Mouse (Mus musculus): ENCODE results near the gene Olfr159. TPM values are rescaled to one million over a fixed set of nuclear protein-coding genes. Genes with fewer than 3 reads are reported as not detected.
A peak's percentile ranks its signal among the peaks of the same experiment; 100 is the strongest.

Olfr159 gene
- total RNA-seq, 2 experiments from 2014 or later = not detected

DNA sequence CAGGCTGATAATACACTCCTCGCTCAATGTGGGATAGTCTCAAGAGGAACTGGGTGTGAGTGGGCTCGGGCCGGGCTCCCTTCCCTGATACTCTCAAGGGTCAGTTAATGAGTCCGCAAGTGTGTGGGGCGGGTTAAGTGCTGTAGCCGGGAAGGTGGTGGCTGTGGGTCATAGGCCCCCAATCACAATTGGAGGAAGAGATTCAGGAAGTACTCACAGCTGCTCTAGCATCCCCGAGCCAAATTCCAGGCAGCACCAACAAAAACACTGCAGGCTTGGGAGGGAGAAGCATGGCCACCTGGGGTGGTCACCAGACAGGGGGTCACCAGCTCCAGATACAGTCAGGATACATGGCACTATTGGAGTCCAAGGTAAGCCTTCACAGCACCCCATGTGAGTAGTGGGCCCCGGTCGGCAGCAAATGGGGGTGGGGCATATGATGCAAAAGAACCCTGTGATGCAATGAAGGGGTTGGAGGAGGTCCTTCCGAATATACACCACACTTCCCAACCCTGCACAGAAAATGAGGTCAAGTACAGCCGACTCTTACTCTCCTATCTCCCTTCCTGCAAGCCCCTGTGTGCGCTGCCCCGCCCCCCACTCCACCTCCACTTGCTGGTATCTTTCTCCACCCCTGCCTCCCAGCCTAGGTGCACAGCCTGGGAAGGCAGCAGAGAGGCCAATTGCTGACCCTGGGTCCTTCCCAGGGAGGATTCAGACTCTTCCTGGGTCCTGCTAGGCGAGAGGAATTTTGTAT lies 40.8 kb downstream of the Olfr159 start, which contains the start of gene Spaar:
TSS of gene Spaar (plus strand) at position 241 of the 757 bp plus-strand sequence.
- DNase-seq = peak; percentile 84 to 94

DNA sequence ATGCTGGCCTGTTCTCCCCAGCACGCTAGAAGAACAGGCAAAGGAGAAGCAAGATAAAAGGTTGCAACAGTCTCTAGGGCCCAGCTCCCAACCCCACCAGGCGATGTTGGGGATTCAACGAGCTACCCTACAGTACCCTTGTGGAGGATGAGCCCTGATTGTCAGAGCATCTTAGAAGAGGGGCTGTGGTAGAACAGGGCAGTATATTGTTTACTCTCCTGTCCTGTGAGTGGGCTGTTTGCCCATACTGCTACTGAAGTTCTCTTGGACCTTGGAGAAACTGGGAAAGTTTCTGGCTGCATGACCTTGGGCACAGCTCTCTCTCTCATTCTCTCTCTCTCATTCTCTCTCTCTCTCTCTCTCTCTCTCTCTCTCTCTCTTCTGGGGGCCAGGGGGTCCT lies 41.7 kb downstream of the Olfr159 start:
- no peak for DNase-seq

DNA sequence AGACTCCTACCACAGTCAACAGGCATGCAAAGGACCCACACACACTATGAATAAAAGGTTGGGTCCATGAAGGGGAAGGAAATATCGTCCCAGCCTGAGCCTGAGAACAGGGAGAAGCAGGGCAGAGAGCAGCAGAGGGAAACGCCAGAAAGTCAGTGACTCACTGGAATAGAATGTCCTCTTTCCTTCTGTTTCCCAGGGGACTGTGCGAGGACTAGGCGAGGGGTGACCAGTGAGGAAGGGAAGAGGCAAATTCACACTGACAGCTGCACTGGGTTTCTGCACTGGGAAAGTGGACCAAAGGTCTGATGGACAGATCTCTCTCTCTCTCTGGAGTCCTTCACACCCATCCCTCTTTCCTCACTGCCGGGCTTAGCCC lies 42.2 kb downstream of the Olfr159 start:
- DNase-seq = peak; percentile 88 to 95

DNA sequence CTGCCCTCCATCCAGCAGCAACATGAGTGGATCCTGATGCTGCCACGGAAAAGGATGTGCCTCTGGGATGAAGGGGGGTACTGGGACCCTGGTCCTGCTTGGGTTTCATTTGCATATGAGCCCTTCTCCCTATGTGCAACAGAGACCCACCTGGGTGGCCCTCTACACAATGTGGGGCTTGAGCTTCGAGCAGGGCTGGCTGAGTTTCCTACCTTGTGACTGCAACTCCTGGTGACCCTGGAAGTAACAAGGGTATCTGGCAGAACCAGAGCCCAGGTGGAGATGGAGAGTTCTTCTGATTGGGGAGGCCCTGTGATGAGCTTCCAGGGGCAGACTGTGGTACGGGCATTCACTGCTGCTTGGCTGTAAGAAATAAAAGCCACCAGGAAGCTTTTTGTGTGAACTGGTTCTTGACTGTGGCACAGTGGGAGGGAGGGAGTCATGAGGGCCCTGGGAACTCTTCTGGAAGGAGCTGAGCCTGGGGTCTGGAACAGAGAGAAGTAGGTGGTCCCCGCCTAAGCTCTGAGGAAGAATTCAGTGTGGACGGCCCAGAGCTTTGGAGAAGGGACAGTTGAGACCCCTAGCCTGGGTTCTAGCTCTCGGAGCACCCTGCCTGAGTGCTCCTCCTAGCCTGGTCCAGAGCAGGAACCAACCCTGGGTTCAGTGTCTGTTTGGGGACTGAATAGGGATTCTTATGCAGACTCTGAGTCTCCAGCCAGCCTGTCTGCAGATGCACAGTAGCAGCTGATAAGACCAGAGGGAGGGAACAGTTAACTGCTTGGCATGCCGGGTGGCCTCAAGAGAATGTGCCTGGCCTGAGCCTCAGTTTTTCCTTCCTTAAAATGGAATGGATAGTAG lies 42.9 kb downstream of the Olfr159 start:
- peak in 1 of 2 experiments; percentile 28 for DNase-seq

DNA sequence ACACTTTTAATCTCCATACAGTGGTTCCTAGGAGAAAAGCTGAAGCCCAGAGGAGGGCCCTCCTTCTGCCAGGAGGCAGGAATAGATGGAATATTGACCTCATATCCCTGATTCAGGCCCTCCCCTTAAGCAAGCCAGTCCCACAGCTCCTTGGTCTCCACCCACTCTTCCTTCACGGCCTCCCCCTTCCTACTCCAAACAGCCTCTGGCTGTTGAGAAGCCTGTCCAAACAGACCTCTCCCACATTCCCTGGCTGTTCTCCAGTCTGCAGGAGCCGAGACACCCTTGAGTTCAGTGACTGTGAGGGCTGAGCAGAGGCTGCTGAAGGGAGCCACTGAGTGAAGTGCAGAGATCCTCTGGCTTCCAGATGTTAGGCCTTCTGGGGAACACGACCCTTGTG lies 43.8 kb downstream of the Olfr159 start, which contains the start of gene Hrct1:
TSS of gene Hrct1 (plus strand) at position 194 of the 400 bp plus-strand sequence.
- peak; percentile 92 to 97 for DNase-seq

DNA sequence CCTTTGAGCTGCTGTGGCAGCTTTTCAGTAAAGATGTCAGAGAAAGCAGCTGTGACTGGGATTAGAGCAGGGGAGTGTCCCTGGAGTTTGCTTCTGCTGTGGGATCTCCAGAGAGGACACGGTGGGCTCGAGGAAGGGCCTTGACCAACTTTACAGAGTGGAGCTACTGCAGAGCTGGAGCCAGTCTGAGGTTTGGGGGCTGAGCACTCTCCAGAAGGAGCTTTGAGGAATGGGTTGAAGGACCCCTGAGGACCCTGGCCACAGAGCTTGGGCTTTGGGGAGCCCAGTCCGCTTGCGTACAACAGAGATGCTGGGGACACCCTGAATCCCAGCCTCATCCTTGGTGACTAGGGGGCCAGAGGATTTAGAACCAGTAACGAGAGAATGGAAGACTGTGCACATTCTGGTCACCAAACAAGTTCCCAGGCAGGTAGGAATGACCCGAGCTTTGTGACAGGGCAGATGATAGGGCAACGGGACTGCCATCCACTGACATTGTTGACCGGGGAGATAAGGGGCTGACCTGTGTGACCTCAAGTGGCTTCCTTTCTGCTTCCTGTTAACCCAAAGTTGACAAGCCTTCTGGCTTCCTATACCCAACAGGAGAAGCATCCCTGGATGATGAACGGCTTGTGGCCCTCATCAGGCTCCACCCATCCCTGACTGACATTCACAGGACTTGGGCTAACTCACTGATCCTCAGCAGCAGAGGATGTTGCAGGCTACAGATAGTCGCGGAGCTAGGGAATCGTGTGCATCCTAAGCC lies 44.4 kb downstream of the Olfr159 start:
- DNase-seq = no peak

DNA sequence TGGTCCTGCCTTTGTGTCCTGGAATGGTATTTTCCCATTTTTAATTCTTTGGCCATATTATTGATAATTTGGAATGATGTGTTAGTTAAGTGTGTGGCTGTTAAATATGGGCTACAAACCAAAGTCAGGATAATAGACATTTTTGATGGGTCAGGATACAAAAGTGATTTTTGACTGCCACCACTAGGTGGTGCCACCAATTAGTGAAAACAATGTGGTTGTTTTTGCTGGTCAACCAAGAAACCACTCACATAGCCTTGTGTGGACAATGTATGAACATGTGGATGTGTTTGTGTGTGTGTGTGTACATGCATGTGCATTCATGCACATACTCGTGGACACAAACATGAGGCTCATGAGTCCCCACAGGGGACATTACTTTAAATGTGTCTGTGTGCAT lies 46.0 kb downstream of the Olfr159 start:
- DNase-seq = peak; percentile 70 to 85

DNA sequence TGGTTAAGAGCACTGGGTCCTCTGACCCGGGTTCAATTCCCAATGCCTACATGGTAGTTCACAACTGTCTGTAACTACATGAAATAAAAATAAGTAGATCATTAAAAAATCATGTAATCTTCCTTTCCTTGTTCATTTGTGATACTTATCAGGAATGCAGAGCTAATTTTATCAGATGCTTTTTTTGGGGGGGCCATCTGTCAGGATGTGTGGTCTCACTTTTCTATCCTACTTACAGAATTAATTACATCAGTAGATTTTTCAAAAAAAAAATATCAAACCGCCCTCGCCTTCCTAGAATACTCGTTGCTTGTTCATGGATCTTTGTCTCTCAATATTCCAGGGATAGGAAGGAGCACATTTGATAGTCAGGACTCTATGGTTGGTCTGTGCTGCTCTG lies 48.6 kb downstream of the Olfr159 start:
- DNase-seq = no peak

DNA sequence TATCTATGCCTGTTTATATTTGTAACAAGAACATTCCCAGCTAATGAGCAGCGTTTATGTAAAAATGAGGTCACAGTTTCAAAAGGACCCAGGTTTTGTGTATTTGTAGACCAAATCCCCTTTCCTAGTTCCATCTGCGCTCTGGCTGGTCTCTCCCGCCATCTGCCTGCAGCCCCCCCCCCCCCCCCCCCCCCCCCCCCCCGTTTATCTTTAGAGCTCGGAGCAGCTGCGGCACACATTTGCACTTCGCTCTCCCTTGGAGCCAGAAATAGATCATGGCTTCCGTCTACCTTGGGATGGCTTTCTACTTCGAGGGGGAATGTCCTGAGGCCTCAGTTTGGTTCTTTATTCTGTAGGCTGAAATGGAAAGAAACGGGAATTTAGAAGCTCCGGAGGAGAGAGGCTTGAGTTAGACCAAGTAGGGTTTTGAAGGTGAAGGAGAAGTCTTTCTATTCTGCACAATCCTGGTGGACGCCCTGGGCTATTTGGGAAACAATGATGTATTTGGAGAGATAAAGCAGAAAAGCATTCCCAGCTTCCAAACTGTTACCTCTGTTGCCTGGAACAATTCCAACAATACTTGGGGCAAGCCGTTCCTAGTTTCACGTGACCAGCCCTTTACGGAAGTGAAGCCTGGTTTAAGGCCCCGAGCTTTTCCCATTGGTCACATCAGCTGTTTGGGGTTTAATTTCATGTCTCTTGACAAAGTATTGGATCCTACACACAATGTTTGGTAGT lies 50.1 kb downstream of the Olfr159 start:
- no peak for DNase-seq

Other genes starting within 250 kb of the Olfr159 start
- gene Tpm2, start 247.2 kb downstream of the Olfr159 start, total RNA-seq (2021) = 10 to 100 TPM; 32.1 to 35.2 TPM
- 10 to 100 TPM; 38.4 to 52.4 TPM for gene Creb3, start 208.7 kb downstream of the Olfr159 start, total RNA-seq (2021)
- 100 to 1,000 TPM in 1 of 2 experiments, 10 to 100 TPM in 1; 98.2 to 111 TPM for gene Tln1, start 208.3 kb downstream of the Olfr159 start, total RNA-seq (2021)
- 10 to 100 TPM; 24.3 to 27.9 TPM for gene Rgp1, start 192.3 kb downstream of the Olfr159 start, total RNA-seq (2021)
- gene Gba2, start 192.1 kb downstream of the Olfr159 start, total RNA-seq (2021) = 10 to 100 TPM in 1 of 2 experiments, 1 to 10 TPM in 1; 9.3 to 10.8 TPM
- gene Msmp, start 186.5 kb downstream of the Olfr159 start, total RNA-seq (2021) = under 1 TPM in 1 of 2 experiments, not detected in 1; 0.54 TPM
- gene Npr2, start 139.1 kb downstream of the Olfr159 start, total RNA-seq (2021) = 10 to 100 TPM; 39.7 to 42.1 TPM
- not detected for gene Spag8, start 117.4 kb downstream of the Olfr159 start, total RNA-seq (2021)
- 100 to 1,000 TPM; 163 to 173 TPM for gene Hint2, start 114.5 kb downstream of the Olfr159 start, total RNA-seq (2021)
- gene Tmem8b, start 102.0 kb downstream of the Olfr159 start, total RNA-seq (2021) = 10 to 100 TPM; 20.0 to 21.0 TPM
- gene Fam221b, start 101.9 kb downstream of the Olfr159 start, total RNA-seq (2021) = under 1 TPM; 0.15 to 0.28 TPM
- not detected for gene Olfr70, start 70.2 kb downstream of the Olfr159 start, total RNA-seq (2021)
- not detected for gene Olfr71, start 60.8 kb downstream of the Olfr159 start, total RNA-seq (2021)
- gene Hrct1, start 43.8 kb downstream of the Olfr159 start, total RNA-seq (2021) = 1 to 10 TPM; 4.2 to 4.9 TPM
- 1 to 10 TPM; 3.4 to 4.5 TPM for gene Spaar, start 41.0 kb downstream of the Olfr159 start, total RNA-seq (2021)
- not detected for gene Olfr156, start 52.9 kb upstream of the Olfr159 start, total RNA-seq (2021)
- gene Olfr157, start 69.2 kb upstream of the Olfr159 start, total RNA-seq (2021) = not detected
- not detected for gene Olfr155, start 80.6 kb upstream of the Olfr159 start, total RNA-seq (2021)
- 1 to 10 TPM; 4.3 to 5.1 TPM for gene Reck, start 104.5 kb upstream of the Olfr159 start, total RNA-seq (2021)
- gene Glipr2, start 186.4 kb upstream of the Olfr159 start, total RNA-seq (2021) = 1 to 10 TPM; 3.3 to 4.4 TPM
- not detected for gene Ccin, start 212.5 kb upstream of the Olfr159 start, total RNA-seq (2021)
- gene Clta, start 233.4 kb upstream of the Olfr159 start, total RNA-seq (2021) = 10 to 100 TPM; 79.0 to 83.2 TPM

Measured in heart, adult 18-20 months (tissue).